Mouse (Mus musculus): ENCODE measurements around the gene Mmp24.
A peak's percentile ranks its signal among the peaks of the same experiment; 100 is the strongest.

Mmp24 gene

GRCm38 (mm10) chr2:155775685-155776263, 632 bp downstream of the Mmp24 start:
- DNase-seq (ENCODE audit: low spot score in 2 of 2), result peak; percentile 34 to 79

GRCm38 (mm10) chr2:155776824-155777687, 1.9 kb downstream of the Mmp24 start:
- no peak for DNase-seq (ENCODE audit: low spot score in 2 of 2)

- no peak for DNase-seq (ENCODE audit: low spot score in 2 of 2)
These were observed 2.5 kb downstream of the Mmp24 start for GRCm38 (mm10) chr2:155777688-155777985.

GRCm38 (mm10) chr2:155778004-155778403, 2.9 kb downstream of the Mmp24 start:
- DNase-seq (ENCODE audit: low spot score in 2 of 2), result no peak

- no peak for DNase-seq (ENCODE audit: low spot score in 2 of 2)
These were observed 3.9 kb downstream of the Mmp24 start for GRCm38 (mm10) chr2:155779066-155779465.

- no peak for DNase-seq (ENCODE audit: low spot score in 2 of 2)
These were observed 4.4 kb downstream of the Mmp24 start for GRCm38 (mm10) chr2:155779506-155779905.

GRCm38 (mm10) chr2:155784534-155784933, 9.4 kb downstream of the Mmp24 start:
- DNase-seq (ENCODE audit: low spot score in 2 of 2), result no peak

GRCm38 (mm10) chr2:155786905-155787304, 11.8 kb downstream of the Mmp24 start:
- DNase-seq (ENCODE audit: low spot score in 2 of 2), result no peak

- no peak for DNase-seq (ENCODE audit: low spot score in 2 of 2)
These were observed 13.1 kb downstream of the Mmp24 start for GRCm38 (mm10) chr2:155787949-155788931.

- no peak for DNase-seq (ENCODE audit: low spot score in 2 of 2)
These were observed 17.8 kb downstream of the Mmp24 start for GRCm38 (mm10) chr2:155792899-155793298.

GRCm38 (mm10) chr2:155794674-155795445, 19.7 kb downstream of the Mmp24 start:
- no peak for DNase-seq (ENCODE audit: low spot score in 2 of 2)

- no peak for DNase-seq (ENCODE audit: low spot score in 2 of 2)
These were observed 23.5 kb downstream of the Mmp24 start for GRCm38 (mm10) chr2:155798613-155799012.

GRCm38 (mm10) chr2:155802761-155803160, 27.6 kb downstream of the Mmp24 start:
- no peak for DNase-seq (ENCODE audit: low spot score in 2 of 2)

GRCm38 (mm10) chr2:155804053-155804452, 28.9 kb downstream of the Mmp24 start:
- no peak for DNase-seq (ENCODE audit: low spot score in 2 of 2)

- no peak for DNase-seq (ENCODE audit: low spot score in 2 of 2)
These were observed 30.2 kb downstream of the Mmp24 start for GRCm38 (mm10) chr2:155805231-155805924.

- no peak for DNase-seq (ENCODE audit: low spot score in 2 of 2)
These were observed 30.7 kb downstream of the Mmp24 start for GRCm38 (mm10) chr2:155805925-155806255.

- no peak for DNase-seq (ENCODE audit: low spot score in 2 of 2)
These were observed 31.4 kb downstream of the Mmp24 start for GRCm38 (mm10) chr2:155806548-155806947.

GRCm38 (mm10) chr2:155807408-155807807, 32.3 kb downstream of the Mmp24 start:
- DNase-seq (ENCODE audit: low spot score in 2 of 2), result no peak

GRCm38 (mm10) chr2:155809620-155810019, 34.5 kb downstream of the Mmp24 start:
- no peak for DNase-seq (ENCODE audit: low spot score in 2 of 2)

- DNase-seq (ENCODE audit: low spot score in 2 of 2), result peak; percentile 74 to 92
These were observed 36.8 kb downstream of the Mmp24 start for GRCm38 (mm10) chr2:155811821-155812396.

- DNase-seq (ENCODE audit: low spot score in 2 of 2), result no peak
These were observed 37.5 kb downstream of the Mmp24 start for GRCm38 (mm10) chr2:155812637-155813036.
